Mouse (Mus musculus) liver, embryonic 13.5 days (tissue): ENCODE results near the gene Itih1. TPM values are rescaled to one million over a fixed set of nuclear protein-coding genes. Genes with fewer than 3 reads are reported as not detected.
A peak's percentile ranks its signal among the peaks of the same experiment; 100 is the strongest.

Experiments used
- ATAC-seq: fragments of 200-750 bp; cut with Nextera tagmentation; 2 replicates; pipeline ENCODE4 v1.8.0; 2017; ENCODE audit warnings: low read depth, mild to moderate bottlenecking, moderate number of reproducible peaks, moderate library complexity
- DNase-seq: peaks from one replicate; pipeline ENCODE4 v3.0.0; 2022
- H3K27ac ChIP-seq: fragments of 300-500 bp; sonication (generic); 2 replicates; pipeline ENCODE4 v1.5.1; 2015; ENCODE audit warnings: moderate library complexity, mild to moderate bottlenecking, inconsistent platforms
- H3K27me3 ChIP-seq: fragments of 300-500 bp; sonication (generic); 2 replicates; pipeline ENCODE4 v1.6.1; 2015; ENCODE audit warnings: mild to moderate bottlenecking, inconsistent platforms
- H3K36me3 ChIP-seq: fragments of 300-500 bp; sonication (generic); 2 replicates; pipeline ENCODE4 v1.6.1; 2015; ENCODE audit warnings: mild to moderate bottlenecking, inconsistent platforms
- H3K4me1 ChIP-seq: fragments of 300-500 bp; sonication (generic); replicated peaks from 2 replicates; pipeline ENCODE4 v1.6.1; 2015; ENCODE audit warnings: inconsistent platforms
- H3K4me2 ChIP-seq: fragments of 300-500 bp; sonication (generic); 2 replicates; pipeline ENCODE4 v1.6.1; 2015; ENCODE audit warnings: inconsistent platforms, mild to moderate bottlenecking, moderate library complexity
- H3K4me3 ChIP-seq: fragments of 300-500 bp; sonication (generic); replicated peaks from 2 replicates; pipeline ENCODE4 v1.5.1; 2015; ENCODE audit warnings: mild to moderate bottlenecking, inconsistent platforms
- H3K9ac ChIP-seq: fragments of 300-500 bp; sonication (generic); 2 replicates; pipeline ENCODE4 v1.6.1; 2015; ENCODE audit warnings: mild to moderate bottlenecking, inconsistent platforms
- H3K9me3 ChIP-seq: fragments of 300-500 bp; sonication (generic); replicated peaks from 2 replicates; pipeline ENCODE4 v1.6.1; 2016; ENCODE audit warnings: inconsistent platforms
- WGBS: fragments of 180-500 bp; shearing (Covaris S2); methylation state at CpG from one replicate; pipeline ENCODE4 v1.1.7; 2015; ENCODE audit not compliant: insufficient replicate concordance; 5-methylcytosine and 5-hydroxymethylcytosine counted together
- polyA plus RNA-seq: library from polyadenylated mRNA; unstranded; fragments of >200 nt; fragmentation: Nextera tagmentation; extraction: Ambion mirVana; gene quantifications from 2 replicates; pipeline ENCODE4 v1.2.1, GENCODE M21; 2015

The Itih1 gene
- 22.4 and 27.1 TPM in 2 replicates for polyA plus RNA-seq

- Histone ChIP-seq H3K9me3 (no peaks in the 10 kb centered on the region), H3K27ac (peak within 1 kb of the TSS; percentile 77), H3K9ac (peak within 1 kb of the TSS; percentile 49; the same call in 1 of the 2 replicates), H3K27me3 (no peaks in the 10 kb centered on the region), H3K36me3 (no peaks in the 10 kb centered on the region), H3K4me3 (peak within 1 kb of the TSS; percentile 40), H3K4me2 (peak within 1 kb of the TSS; percentile 49), H3K4me1 (no peaks in the 10 kb centered on the region)
- DNase-seq (no peak), ATAC-seq (peak; percentile 35; the same call in 1 of the 2 replicates)
- 69% methylated on average over 7 of the region's 7 CpGs for WGBS
Measured at GRCm38 (mm10) chr14:30943038-30943437, at the start of gene Itih1. Gene Itih1 (minus strand): TSS chr14:30943289.

- DNase-seq: no peak
- ATAC-seq: peak; percentile 50; the same call in 1 of the 2 replicates
- WGBS: 65% methylated on average over 3 of the region's 3 CpGs
Measured at GRCm38 (mm10) chr14:30976222-30976621, 33.1 kb upstream of the Itih1 start.

GRCm38 (mm10) chr14:30974204-30974603 lies 31.1 kb upstream of the Itih1 start:
- H3K27ac ChIP-seq: no peak overlapping the region
- H3K36me3 ChIP-seq: peaks cover 16% of the 10 kb centered on the region
- H3K4me2 ChIP-seq: no peak overlapping the region
- DNase-seq (no peak), ATAC-seq (no peak)
- no peak overlapping the region for H3K9ac ChIP-seq
- H3K9me3 ChIP-seq: no peaks in the 10 kb centered on the region
- H3K27me3 ChIP-seq: no peaks in the 10 kb centered on the region
- H3K4me3 ChIP-seq: no peak overlapping the region
- 68% methylated on average over 6 of the region's 6 CpGs for WGBS
- no peaks in the 10 kb centered on the region for H3K4me1 ChIP-seq

More at GRCm38 (mm10) chr14:30976222-30976621, 33.1 kb upstream of the Itih1 start:
- Histone ChIP-seq H3K27ac (no peak overlapping the region), H3K9ac (no peak overlapping the region), H3K36me3 (peaks cover 16% of the 10 kb centered on the region), H3K4me3 (no peak overlapping the region), H3K9me3 (no peaks in the 10 kb centered on the region), H3K27me3 (no peaks in the 10 kb centered on the region), H3K4me1 (no peaks in the 10 kb centered on the region), H3K4me2 (no peak overlapping the region)

- no peaks in the 10 kb centered on the region for H3K27me3 ChIP-seq
- H3K4me2 ChIP-seq: no peak overlapping the region
- H3K27ac ChIP-seq: no peak overlapping the region
- DNase-seq (no peak), ATAC-seq (no peak)
- H3K9ac ChIP-seq: no peak overlapping the region
- WGBS: 84% methylated on average over 1 of the region's 1 CpGs
- peaks cover 5% of the 10 kb centered on the region for H3K4me1 ChIP-seq
- H3K36me3 ChIP-seq: peaks cover 3% of the 10 kb centered on the region; the same call in 1 of the 2 replicates
- no peak overlapping the region for H3K4me3 ChIP-seq
- H3K9me3 ChIP-seq: no peaks in the 10 kb centered on the region
Measured at GRCm38 (mm10) chr14:30960366-30960765, 17.3 kb upstream of the Itih1 start.

- ATAC-seq: peak; percentile 57; the same call in 1 of the 2 replicates
- H3K4me3 ChIP-seq: no peak overlapping the region
- 56% methylated on average over 4 of the region's 4 CpGs for WGBS
- no peak for DNase-seq
- peaks cover 3% of the 10 kb centered on the region; the same call in 1 of the 2 replicates for H3K36me3 ChIP-seq
- no peak overlapping the region for H3K9ac ChIP-seq
- H3K4me1 ChIP-seq: peaks cover 5% of the 10 kb centered on the region
- no peaks in the 10 kb centered on the region for H3K9me3 ChIP-seq
- no peak overlapping the region for H3K4me2 ChIP-seq
- no peaks in the 10 kb centered on the region for H3K27me3 ChIP-seq
- no peak overlapping the region for H3K27ac ChIP-seq
Measured at GRCm38 (mm10) chr14:30959031-30959430, 15.9 kb upstream of the Itih1 start.

- no peak for ATAC-seq
- no peaks in the 10 kb centered on the region for H3K27me3 ChIP-seq
- H3K9me3 ChIP-seq: no peaks in the 10 kb centered on the region
- peak overlapping the region; percentile 8; the same call in 1 of the 2 replicates for H3K27ac ChIP-seq
- H3K4me2 ChIP-seq: no peak overlapping the region
- DNase-seq: no peak
- H3K36me3 ChIP-seq: peaks cover 3% of the 10 kb centered on the region; the same call in 1 of the 2 replicates
- no peak overlapping the region for H3K4me3 ChIP-seq
- H3K9ac ChIP-seq: no peak overlapping the region
- peaks cover 5% of the 10 kb centered on the region for H3K4me1 ChIP-seq
- WGBS: 66% methylated on average over 2 of the region's 2 CpGs
Measured at GRCm38 (mm10) chr14:30958517-30958916, 15.4 kb upstream of the Itih1 start.

GRCm38 (mm10) chr14:30951154-30951825 lies 8.2 kb upstream of the Itih1 start, which contains the start of gene Nek4:
Gene Nek4 (plus strand): TSS chr14:30951377.
- Histone ChIP-seq H3K27me3 (no peaks in the 10 kb centered on the region), H3K4me3 (peak within 1 kb of the TSS; percentile 88), H3K9me3 (no peaks in the 10 kb centered on the region), H3K4me1 (peaks cover 14% of the 10 kb centered on the region), H3K27ac (peak within 1 kb of the TSS; percentile 76), H3K9ac (peak within 1 kb of the TSS; percentile 89), H3K36me3 (no peaks in the 10 kb centered on the region), H3K4me2 (peak within 1 kb of the TSS; percentile 98)
- WGBS: under 1% methylated on average over 57 of the region's 57 CpGs
- peak; percentile 99 for ATAC-seq
- DNase-seq: peak; percentile 96

GRCm38 (mm10) chr14:30949986-30950385 lies 6.9 kb upstream of the Itih1 start:
- WGBS: 90% methylated on average over 10 of the region's 10 CpGs
- Histone ChIP-seq H3K9ac (no peak overlapping the region), H3K27me3 (no peaks in the 10 kb centered on the region), H3K27ac (peak overlapping the region; percentile 39; the same call in 1 of the 2 replicates), H3K36me3 (no peaks in the 10 kb centered on the region), H3K4me3 (no peak overlapping the region), H3K9me3 (no peaks in the 10 kb centered on the region), H3K4me1 (peaks cover 14% of the 10 kb centered on the region), H3K4me2 (no peak overlapping the region)
- no peak for DNase-seq
- no peak for ATAC-seq

- DNase-seq (no peak), ATAC-seq (peak; percentile 81)
- H3K4me3 ChIP-seq: no peak overlapping the region
- H3K27me3 ChIP-seq: no peaks in the 10 kb centered on the region
- H3K36me3 ChIP-seq: no peaks in the 10 kb centered on the region
- no peak overlapping the region for H3K4me2 ChIP-seq
- 52% methylated on average over 2 of the region's 2 CpGs for WGBS
- peak overlapping the region; percentile 77 for H3K27ac ChIP-seq
- H3K9ac ChIP-seq: no peak overlapping the region
- no peaks in the 10 kb centered on the region for H3K9me3 ChIP-seq
- H3K4me1 ChIP-seq: no peaks in the 10 kb centered on the region
Measured at GRCm38 (mm10) chr14:30944745-30945144, 1.7 kb upstream of the Itih1 start.

GRCm38 (mm10) chr14:30943860-30944674 lies 978 bp upstream of the Itih1 start:
- DNase-seq (peak; percentile 33), ATAC-seq (peak; percentile 41)
- H3K9me3 ChIP-seq: no peaks in the 10 kb centered on the region
- H3K4me2 ChIP-seq: no peak overlapping the region
- no peak overlapping the region for H3K9ac ChIP-seq
- no peaks in the 10 kb centered on the region for H3K4me1 ChIP-seq
- H3K4me3 ChIP-seq: no peak overlapping the region
- peak overlapping the region; percentile 77 for H3K27ac ChIP-seq
- H3K27me3 ChIP-seq: no peaks in the 10 kb centered on the region
- H3K36me3 ChIP-seq: no peaks in the 10 kb centered on the region
- 56% methylated on average over 11 of the region's 11 CpGs for WGBS

- H3K4me1 ChIP-seq: no peaks in the 10 kb centered on the region
- H3K27ac ChIP-seq: no peak overlapping the region
- H3K9me3 ChIP-seq: no peaks in the 10 kb centered on the region
- H3K4me3 ChIP-seq: no peak overlapping the region
- H3K27me3 ChIP-seq: no peaks in the 10 kb centered on the region
- WGBS: 67% methylated on average over 4 of the region's 4 CpGs
- H3K36me3 ChIP-seq: no peaks in the 10 kb centered on the region
- DNase-seq (no peak), ATAC-seq (no peak)
- peak overlapping the region; percentile 49 for H3K4me2 ChIP-seq
- no peak overlapping the region for H3K9ac ChIP-seq
Measured at GRCm38 (mm10) chr14:30942254-30942653, 835 bp downstream of the Itih1 start.
